Mouse (Mus musculus) brain, adult 2 months (tissue): ENCODE measurements around the gene Nfya.
"Not testable (repeated sequence)": the region's sequence is repeated elsewhere in the genome, so short reads cannot be mapped to it uniquely, and the experiment has no call there.

ENCODE experiments used
- DNase-seq: peaks from one replicate; pipeline ENCODE4 v3.0.0; 2011; ENCODE audit warnings: low read depth, low spot score

The Nfya gene

GRCm38 (mm10) chr17:48401710-48402109 is 8.0 kb downstream of the Nfya start:
- DNase-seq, result no peak

GRCm38 (mm10) chr17:48392616-48393015 is 17.1 kb downstream of the Nfya start:
- peak; percentile 84 for DNase-seq

GRCm38 (mm10) chr17:48391446-48391845 is 18.3 kb downstream of the Nfya start:
- DNase-seq, result no peak

GRCm38 (mm10) chr17:48389442-48389841 is 20.3 kb downstream of the Nfya start:
- no peak for DNase-seq

GRCm38 (mm10) chr17:48388666-48389065 is 21.0 kb downstream of the Nfya start:
- no peak for DNase-seq

- DNase-seq, result no peak
Observed at GRCm38 (mm10) chr17:48385786-48386461, 23.8 kb downstream of the Nfya start.

GRCm38 (mm10) chr17:48379050-48379449 is 30.7 kb downstream of the Nfya start:
- DNase-seq, result no peak

GRCm38 (mm10) chr17:48376102-48376501 is 33.6 kb downstream of the Nfya start:
- DNase-seq, result peak; percentile 78

GRCm38 (mm10) chr17:48372987-48373386 is 36.7 kb downstream of the Nfya start:
- DNase-seq, result peak; percentile 81

- DNase-seq, result no peak
Observed at GRCm38 (mm10) chr17:48371621-48372020, 38.1 kb downstream of the Nfya start.

- DNase-seq, result no peak
Observed at GRCm38 (mm10) chr17:48366806-48367205, 42.9 kb downstream of the Nfya start.

GRCm38 (mm10) chr17:48365511-48366155 is 44.1 kb downstream of the Nfya start:
- no peak for DNase-seq

- peak; percentile 59 for DNase-seq
Observed at GRCm38 (mm10) chr17:48363421-48363965, 46.2 kb downstream of the Nfya start.

GRCm38 (mm10) chr17:48362966-48363365 is 46.7 kb downstream of the Nfya start:
- peak; percentile 55 for DNase-seq

GRCm38 (mm10) chr17:48362346-48362745 is 47.4 kb downstream of the Nfya start:
- DNase-seq, result no peak

GRCm38 (mm10) chr17:48360462-48360861 is 49.2 kb downstream of the Nfya start:
- DNase-seq, result no peak

- DNase-seq, result no peak
Observed at GRCm38 (mm10) chr17:48359616-48360015, 50.1 kb downstream of the Nfya start, which contains the start of gene Treml1. Gene Treml1, plus strand, starts transcription at chr17:48359916.

- DNase-seq, result peak; percentile 60
Observed at GRCm38 (mm10) chr17:48357892-48358291, 51.8 kb downstream of the Nfya start.

- DNase-seq, result no peak
Observed at GRCm38 (mm10) chr17:48355822-48356221, 53.9 kb downstream of the Nfya start.

- DNase-seq, result not testable (repeated sequence)
Observed at GRCm38 (mm10) chr17:48352976-48353375, 56.7 kb downstream of the Nfya start.

- no peak for DNase-seq
Observed at GRCm38 (mm10) chr17:48350681-48351193, 59.0 kb downstream of the Nfya start.

GRCm38 (mm10) chr17:48347287-48347686 is 62.4 kb downstream of the Nfya start:
- peak; percentile 21 for DNase-seq

GRCm38 (mm10) chr17:48346834-48347233 is 62.9 kb downstream of the Nfya start:
- peak; percentile 34 for DNase-seq
